Mouse (Mus musculus) neural tube, embryonic 14.5 days (tissue): ENCODE data around the gene Ms4a12. TPM values are rescaled to one million over a fixed set of nuclear protein-coding genes. Genes with fewer than 3 reads are reported as not detected.

Experiments used
- ATAC-seq: fragments of 200-750 bp; cut with Nextera tagmentation; 2 replicates; pipeline ENCODE4 v1.8.0; 2017; ENCODE audit warnings: low read depth, mild to moderate bottlenecking, moderate TSS enrichment, moderate library complexity
- H3K27ac ChIP-seq: fragments of 300-500 bp; sonication (generic); 2 replicates; pipeline ENCODE4 v1.5.1; 2014; ENCODE audit warnings: low read depth, mild to moderate bottlenecking, control low read depth, low read length, moderate library complexity, mixed read lengths
- H3K27me3 ChIP-seq: fragments of 300-500 bp; sonication (generic); 2 replicates; pipeline ENCODE4 v1.6.1; 2014; ENCODE audit warnings: low read length; ENCODE audit not compliant: control insufficient read depth, insufficient read depth
- H3K36me3 ChIP-seq: fragments of 300-500 bp; sonication (generic); 2 replicates; pipeline ENCODE4 v1.6.1; 2014; ENCODE audit warnings: low read length, mixed read lengths; ENCODE audit not compliant: control insufficient read depth, insufficient read depth
- H3K4me1 ChIP-seq: fragments of 300-500 bp; sonication (generic); 2 replicates; pipeline ENCODE4 v1.6.1; 2014; ENCODE audit warnings: low read length; ENCODE audit not compliant: control insufficient read depth, insufficient read depth
- H3K4me2 ChIP-seq: fragments of 300-500 bp; sonication (generic); 2 replicates; pipeline ENCODE4 v1.6.1; 2014; ENCODE audit warnings: mild to moderate bottlenecking, low read depth, low read length, control low read depth
- H3K4me3 ChIP-seq: fragments of 300-500 bp; sonication (generic); 2 replicates; pipeline ENCODE4 v1.5.1; 2014; ENCODE audit warnings: low read depth, low read length, control low read depth, mixed read lengths
- H3K9ac ChIP-seq: fragments of 300-500 bp; sonication (generic); replicated peaks from 2 replicates; pipeline ENCODE4 v1.6.1; 2014; ENCODE audit warnings: low read depth, mild to moderate bottlenecking, control low read depth, low read length, mixed read lengths
- H3K9me3 ChIP-seq: fragments of 300-500 bp; sonication (generic); 2 replicates; pipeline ENCODE4 v1.6.1; 2016; ENCODE audit warnings: low read length; ENCODE audit not compliant: control insufficient read depth
- WGBS: fragments of 180-500 bp; shearing (Covaris S2); extraction: QIAGEN DNeasy Blood & Tissue Kit; methylation state at CpG from one replicate; pipeline ENCODE4 v1.1.7; 2014; 5-methylcytosine and 5-hydroxymethylcytosine counted together
- polyA plus RNA-seq: library from polyadenylated mRNA; unstranded; fragments of >200 nt; fragmentation: Nextera tagmentation; extraction: Ambion mirVana; gene quantifications from 2 replicates; pipeline ENCODE4 v1.2.1, GENCODE M21; 2014

Gene Ms4a12
- polyA plus RNA-seq, 1 experiment from 2014 or later = not detected

- H3K27ac ChIP-seq = no peak overlapping the region
- no peak overlapping the region for H3K4me2 ChIP-seq
- H3K27me3 ChIP-seq = no peaks in the 10 kb centered on the region
- no peak overlapping the region for H3K4me3 ChIP-seq
- no peaks in the 10 kb centered on the region for H3K36me3 ChIP-seq
- H3K9ac ChIP-seq = no peak overlapping the region
- H3K9me3 ChIP-seq = no peaks in the 10 kb centered on the region
- no peak for ATAC-seq
- H3K4me1 ChIP-seq = no peaks in the 10 kb centered on the region
These were observed 12.0 kb upstream of the Ms4a12 start for GRCm38 (mm10) chr19:11244230-11244629.

GRCm38 (mm10) chr19:11242560-11242959 is 10.3 kb upstream of the Ms4a12 start:
- 54% methylated on average over 5 of the region's 5 CpGs for WGBS

GRCm38 (mm10) chr19:11235820-11236219 is 3.6 kb upstream of the Ms4a12 start:
- Histone ChIP-seq H3K9me3 (no peaks in the 10 kb centered on the region), H3K9ac (no peak overlapping the region), H3K4me2 (no peak overlapping the region), H3K4me1 (no peaks in the 10 kb centered on the region), H3K27me3 (no peaks in the 10 kb centered on the region), H3K4me3 (no peak overlapping the region), H3K36me3 (no peaks in the 10 kb centered on the region), H3K27ac (no peak overlapping the region)
- no peak for ATAC-seq

More at GRCm38 (mm10) chr19:11242560-11242959, 10.3 kb upstream of the Ms4a12 start:
- no peaks in the 10 kb centered on the region for H3K36me3 ChIP-seq
- H3K4me3 ChIP-seq = no peak overlapping the region
- H3K4me2 ChIP-seq = no peak overlapping the region
- no peaks in the 10 kb centered on the region for H3K4me1 ChIP-seq
- no peak overlapping the region for H3K9ac ChIP-seq
- H3K27me3 ChIP-seq = no peaks in the 10 kb centered on the region
- peak; percentile 68; the same call in 1 of the 2 replicates for ATAC-seq
- no peaks in the 10 kb centered on the region for H3K9me3 ChIP-seq
- no peak overlapping the region for H3K27ac ChIP-seq

- Histone ChIP-seq H3K27me3 (no peaks in the 10 kb centered on the region), H3K27ac (no peak overlapping the region), H3K4me3 (no peak overlapping the region), H3K9ac (no peak overlapping the region), H3K4me1 (no peaks in the 10 kb centered on the region), H3K4me2 (no peak overlapping the region), H3K9me3 (no peaks in the 10 kb centered on the region), H3K36me3 (no peaks in the 10 kb centered on the region)
- ATAC-seq = no peak
- 71% methylated on average over 5 of the region's 5 CpGs for WGBS
These were observed 2.9 kb upstream of the Ms4a12 start for GRCm38 (mm10) chr19:11234921-11235735.

- Histone ChIP-seq H3K27ac (no peak overlapping the region), H3K9ac (no peak overlapping the region), H3K27me3 (no peaks in the 10 kb centered on the region), H3K4me3 (no peak overlapping the region), H3K9me3 (no peaks in the 10 kb centered on the region), H3K4me1 (no peaks in the 10 kb centered on the region), H3K4me2 (no peak overlapping the region), H3K36me3 (no peaks in the 10 kb centered on the region)
- no peak for ATAC-seq
- WGBS = 86% methylated on average over 5 of the region's 5 CpGs
These were observed 2.0 kb upstream of the Ms4a12 start for GRCm38 (mm10) chr19:11234244-11234643.

GRCm38 (mm10) chr19:11196546-11196945 is 35.7 kb downstream of the Ms4a12 start, which contains the start of gene Ms4a13:
Ms4a13 (minus strand) TSS chr19:11196737.
- Histone ChIP-seq H3K27ac (no peak within 1 kb of the TSS), H3K9ac (no peak within 1 kb of the TSS), H3K4me3 (no peak within 1 kb of the TSS), H3K4me2 (no peak within 1 kb of the TSS), H3K27me3 (no peaks in the 10 kb centered on the region), H3K4me1 (no peaks in the 10 kb centered on the region), H3K36me3 (no peaks in the 10 kb centered on the region), H3K9me3 (no peaks in the 10 kb centered on the region)
- WGBS = 54% methylated on average over 12 of the region's 12 CpGs
- ATAC-seq = no peak

GRCm38 (mm10) chr19:11192552-11192951 is 39.7 kb downstream of the Ms4a12 start:
- H3K36me3 ChIP-seq = no peaks in the 10 kb centered on the region
- H3K9me3 ChIP-seq = no peaks in the 10 kb centered on the region
- no peak overlapping the region for H3K4me3 ChIP-seq
- 73% methylated on average over 1 of the region's 1 CpGs for WGBS
- no peak overlapping the region for H3K27ac ChIP-seq
- H3K4me2 ChIP-seq = no peak overlapping the region
- ATAC-seq = no peak
- no peaks in the 10 kb centered on the region for H3K4me1 ChIP-seq
- H3K27me3 ChIP-seq = no peaks in the 10 kb centered on the region
- H3K9ac ChIP-seq = no peak overlapping the region

GRCm38 (mm10) chr19:11184121-11184520 is 48.1 kb downstream of the Ms4a12 start:
- Histone ChIP-seq H3K27ac (no peak overlapping the region), H3K4me3 (no peak overlapping the region), H3K9me3 (no peaks in the 10 kb centered on the region), H3K4me2 (no peak overlapping the region), H3K9ac (no peak overlapping the region), H3K4me1 (no peaks in the 10 kb centered on the region), H3K27me3 (no peaks in the 10 kb centered on the region), H3K36me3 (no peaks in the 10 kb centered on the region)
- no peak for ATAC-seq
- WGBS = 19% methylated on average over 5 of the region's 5 CpGs

GRCm38 (mm10) chr19:11177464-11177863 is 54.8 kb downstream of the Ms4a12 start:
- Histone ChIP-seq H3K4me3 (no peak overlapping the region), H3K27me3 (no peaks in the 10 kb centered on the region), H3K9me3 (no peaks in the 10 kb centered on the region), H3K4me1 (no peaks in the 10 kb centered on the region), H3K4me2 (no peak overlapping the region), H3K9ac (no peak overlapping the region), H3K36me3 (no peaks in the 10 kb centered on the region), H3K27ac (no peak overlapping the region)
- ATAC-seq = peak; percentile 11; the same call in 1 of the 2 replicates
- 49% methylated on average over 2 of the region's 2 CpGs for WGBS
